Mouse (Mus musculus) spleen, adult 18-20 months (tissue): ENCODE data around the gene Cad.

Experiments used
- DNase-seq, 2 experiments: peaks; one replicate each; pipeline ENCODE4 v3.0.0; 2022; ENCODE audit warnings: mixed read lengths in 2 of 2

Gene Cad

GRCm38 (mm10) chr5:31071059-31071458 is 16.5 kb downstream of the Cad start:
- DNase-seq = no peak

DNA sequence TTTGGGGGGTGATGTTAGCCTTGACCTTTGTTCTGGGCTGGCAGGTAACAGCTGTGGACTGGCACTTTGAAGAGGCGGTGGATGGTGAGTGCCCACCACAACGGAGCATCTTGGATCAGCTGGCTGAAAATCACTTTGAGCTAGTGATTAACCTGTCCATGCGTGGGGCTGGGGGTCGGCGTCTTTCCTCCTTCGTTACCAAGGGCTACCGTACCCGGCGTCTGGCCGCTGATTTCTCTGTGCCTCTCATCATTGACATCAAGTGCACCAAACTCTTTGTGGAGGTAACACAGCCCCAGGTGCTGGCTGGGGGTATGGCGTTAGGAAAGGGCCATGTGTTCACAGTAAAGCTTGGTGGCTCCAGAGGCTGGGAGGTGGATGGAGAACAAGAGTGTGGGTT is 17.2 kb downstream of the Cad start:
- no peak for DNase-seq

- no peak for DNase-seq
Measured at GRCm38 (mm10) chr5:31073176-31073575, 18.6 kb downstream of the Cad start.

- no peak for DNase-seq
Measured at GRCm38 (mm10) chr5:31076346-31076745, 21.8 kb downstream of the Cad start.

- DNase-seq = no peak
Measured at GRCm38 (mm10) chr5:31080059-31080794, 25.6 kb downstream of the Cad start.

DNA sequence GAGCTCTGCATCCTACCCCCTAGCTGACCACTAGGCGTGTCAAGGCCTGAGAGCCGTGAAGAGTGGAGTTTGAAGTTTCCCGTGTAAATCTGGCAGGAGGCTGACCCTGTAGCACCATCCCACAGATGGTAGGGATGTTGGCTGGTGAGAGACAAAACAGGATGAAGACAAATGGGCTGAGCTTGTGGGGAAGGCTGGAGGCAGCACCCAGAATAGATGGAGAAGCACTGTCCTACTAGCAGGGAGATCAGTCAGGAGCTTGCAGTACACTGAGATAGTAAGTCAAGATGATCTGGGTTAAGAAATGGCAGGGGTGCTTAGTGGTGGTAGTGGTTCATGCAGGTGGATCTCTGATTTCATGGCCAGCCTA is 26.2 kb downstream of the Cad start:
- no peak for DNase-seq

DNA sequence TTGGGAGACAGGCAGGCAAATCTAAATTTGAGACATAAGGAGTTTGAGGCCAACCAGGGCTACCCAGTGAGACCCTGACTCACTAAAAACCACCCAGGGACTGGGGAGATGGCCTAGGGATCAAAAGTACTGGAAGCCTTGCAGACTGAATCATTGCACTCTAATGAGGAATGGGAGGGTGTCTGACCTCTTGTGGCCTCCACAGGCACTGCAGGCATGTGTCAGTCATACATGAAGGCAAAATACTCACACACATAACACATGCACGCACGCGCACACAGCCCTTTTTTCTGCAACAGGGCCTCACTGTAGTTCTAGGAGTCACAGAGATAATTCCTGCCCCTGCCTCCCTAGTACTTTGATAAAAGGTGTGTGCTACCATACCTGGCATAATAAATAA is 26.8 kb downstream of the Cad start:
- DNase-seq = peak in 1 of 2 experiments; percentile 47

GRCm38 (mm10) chr5:31082355-31082754 is 27.8 kb downstream of the Cad start:
- DNase-seq = peak; percentile 49 to 75

- no peak for DNase-seq
Measured at GRCm38 (mm10) chr5:31082935-31083625, 28.5 kb downstream of the Cad start.

- DNase-seq = peak; percentile 32 to 35
Measured at GRCm38 (mm10) chr5:31083949-31084348, 29.4 kb downstream of the Cad start.

GRCm38 (mm10) chr5:31086606-31087005 is 32.0 kb downstream of the Cad start:
- no peak for DNase-seq

DNA sequence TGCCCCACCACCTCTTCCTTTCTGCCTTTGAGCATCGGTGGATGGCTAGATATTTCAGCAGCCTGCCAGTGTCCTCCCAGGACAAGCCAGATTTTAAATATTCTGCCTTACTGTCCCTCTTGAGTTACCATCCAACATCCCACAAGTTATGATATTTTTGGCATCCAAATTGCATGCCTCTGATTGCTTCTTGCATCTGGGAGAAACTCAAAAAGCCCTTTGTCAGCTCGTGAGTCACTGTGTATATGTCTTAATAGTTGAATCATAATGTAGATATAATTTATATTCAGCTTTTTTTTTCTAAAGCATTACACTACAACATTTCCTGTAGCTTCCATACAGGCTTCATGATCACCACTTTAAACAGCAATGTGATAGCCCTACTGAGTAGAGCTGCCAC is 32.6 kb downstream of the Cad start:
- no peak for DNase-seq

- DNase-seq = no peak
Measured at GRCm38 (mm10) chr5:31092231-31092975, 37.8 kb downstream of the Cad start.

DNA sequence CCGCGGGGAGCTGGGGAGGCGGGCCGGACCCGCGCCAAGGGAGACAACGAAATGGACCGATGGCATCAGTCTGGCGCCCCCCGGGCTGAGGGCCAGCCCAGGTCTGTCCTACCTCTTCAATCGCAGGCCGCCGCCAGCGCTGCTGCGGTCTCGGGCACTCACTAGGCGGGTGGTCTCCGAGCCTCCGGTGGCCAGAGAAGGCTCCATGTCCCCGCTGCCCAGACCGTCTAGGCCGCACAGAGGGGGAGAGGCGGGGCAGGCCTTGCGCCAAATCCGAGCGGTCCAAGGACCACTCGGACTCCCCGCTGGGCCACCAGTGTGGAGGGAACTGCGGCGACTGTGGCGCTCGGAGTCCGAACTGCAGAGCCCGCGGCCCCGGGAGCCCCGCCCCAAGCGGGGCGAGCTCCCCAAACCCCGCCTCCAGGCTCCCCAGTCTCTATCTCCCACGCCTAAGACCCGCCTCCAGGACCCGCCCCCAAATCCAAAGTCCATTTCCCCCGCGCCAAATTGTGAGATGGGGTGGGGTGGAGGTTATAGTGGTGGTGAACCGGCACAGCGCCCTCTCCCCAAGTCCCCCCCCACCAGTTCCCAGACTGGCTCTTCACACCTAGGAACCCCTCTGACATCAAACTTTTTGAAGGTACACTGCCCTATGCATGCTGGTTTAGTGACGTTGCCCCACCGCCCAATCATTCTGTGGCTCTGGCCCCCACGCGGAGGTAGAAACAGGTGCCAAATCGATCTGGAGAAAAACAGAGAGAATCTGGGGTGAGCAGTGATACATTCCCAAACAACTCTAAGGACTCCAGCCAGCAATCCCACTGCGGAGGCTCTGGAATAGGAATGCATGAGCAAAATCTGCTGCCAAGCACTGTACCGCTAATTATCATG is 38.8 kb downstream of the Cad start:
- DNase-seq = peak in 1 of 2 experiments; percentile 44

GRCm38 (mm10) chr5:31094100-31094798 is 39.7 kb downstream of the Cad start:
- DNase-seq = no peak

DNA sequence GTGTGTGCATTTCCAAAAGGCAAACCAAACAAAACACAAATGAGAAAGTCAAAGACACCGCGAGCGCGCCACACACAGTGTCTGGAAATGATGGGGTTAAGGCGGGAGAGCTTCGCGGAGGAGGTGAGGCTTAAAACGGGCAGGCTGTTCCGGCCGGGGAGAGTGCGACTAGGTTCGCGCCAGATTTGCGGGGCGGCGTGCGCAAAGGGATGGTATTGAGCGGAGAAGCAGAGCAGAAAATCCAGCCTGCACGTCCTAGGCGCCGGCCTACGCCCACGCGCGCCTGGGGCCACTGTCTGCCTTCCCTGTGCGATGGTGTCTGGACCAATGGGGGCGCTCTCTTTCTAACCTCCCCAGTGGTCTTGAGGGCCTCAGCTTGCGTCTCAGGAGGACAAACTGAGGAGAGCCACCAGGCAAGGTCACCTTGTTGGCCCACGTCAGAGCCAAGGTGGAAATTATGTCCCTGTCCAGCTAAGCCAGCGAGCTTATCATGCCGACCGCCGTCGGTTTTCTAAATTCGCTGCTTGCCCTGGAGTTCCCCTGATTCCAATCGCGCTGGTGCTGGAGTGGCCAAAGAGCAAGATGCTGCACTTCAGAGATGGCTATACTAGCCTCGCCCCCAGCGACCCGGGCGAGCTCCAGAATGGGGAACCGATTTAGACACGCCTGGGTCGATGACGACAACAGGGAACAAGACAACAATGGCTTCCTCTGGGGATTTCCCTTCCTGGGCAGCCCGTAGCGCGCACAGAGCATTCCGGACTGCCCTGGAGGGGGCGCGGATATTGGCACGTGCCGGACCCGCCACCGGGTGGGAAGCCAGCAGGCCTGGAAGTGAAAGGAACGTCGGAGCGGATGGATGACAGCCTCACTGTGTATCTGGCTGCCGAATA is 40.5 kb downstream of the Cad start:
- peak; percentile 65 for DNase-seq

- no peak for DNase-seq
Measured at GRCm38 (mm10) chr5:31095711-31096480, 41.3 kb downstream of the Cad start.

- DNase-seq = no peak
Measured at GRCm38 (mm10) chr5:31105814-31106335, 51.3 kb downstream of the Cad start, which contains the start of gene Dnajc5g. Gene Dnajc5g, plus strand, starts transcription at chr5:31106285.

DNA sequence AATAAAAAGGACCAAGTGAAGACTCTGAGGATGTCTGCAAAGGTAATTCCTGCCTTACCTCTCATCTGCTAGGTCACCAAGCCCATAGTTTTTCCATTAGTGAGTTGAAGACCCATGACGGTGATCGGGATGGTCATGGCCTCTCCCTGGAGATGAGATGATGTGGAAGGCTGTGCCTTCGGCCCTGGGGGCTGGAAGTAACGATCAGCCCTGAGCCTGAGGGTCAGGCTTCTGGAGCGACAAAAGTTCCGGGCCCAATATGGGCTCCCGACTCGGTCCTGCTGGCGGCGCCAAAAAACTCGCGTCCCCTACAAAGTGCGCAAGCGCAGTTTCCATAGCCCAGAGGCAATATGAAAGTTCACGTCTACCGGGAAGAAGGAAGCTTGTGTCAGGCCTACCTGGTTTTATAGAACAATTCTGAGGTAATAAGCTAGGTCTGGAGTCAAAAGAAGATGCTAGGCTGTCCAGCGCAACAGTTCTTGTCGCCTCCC is 53.5 kb downstream of the Cad start, which contains the start of gene Slc30a3:
Slc30a3 (minus strand) TSS at position 238 of the 491 bp plus-strand sequence.
- no peak for DNase-seq
